Mouse (Mus musculus): ENCODE measurements around the gene Ctdsp2.

Gene Ctdsp2

DNA sequence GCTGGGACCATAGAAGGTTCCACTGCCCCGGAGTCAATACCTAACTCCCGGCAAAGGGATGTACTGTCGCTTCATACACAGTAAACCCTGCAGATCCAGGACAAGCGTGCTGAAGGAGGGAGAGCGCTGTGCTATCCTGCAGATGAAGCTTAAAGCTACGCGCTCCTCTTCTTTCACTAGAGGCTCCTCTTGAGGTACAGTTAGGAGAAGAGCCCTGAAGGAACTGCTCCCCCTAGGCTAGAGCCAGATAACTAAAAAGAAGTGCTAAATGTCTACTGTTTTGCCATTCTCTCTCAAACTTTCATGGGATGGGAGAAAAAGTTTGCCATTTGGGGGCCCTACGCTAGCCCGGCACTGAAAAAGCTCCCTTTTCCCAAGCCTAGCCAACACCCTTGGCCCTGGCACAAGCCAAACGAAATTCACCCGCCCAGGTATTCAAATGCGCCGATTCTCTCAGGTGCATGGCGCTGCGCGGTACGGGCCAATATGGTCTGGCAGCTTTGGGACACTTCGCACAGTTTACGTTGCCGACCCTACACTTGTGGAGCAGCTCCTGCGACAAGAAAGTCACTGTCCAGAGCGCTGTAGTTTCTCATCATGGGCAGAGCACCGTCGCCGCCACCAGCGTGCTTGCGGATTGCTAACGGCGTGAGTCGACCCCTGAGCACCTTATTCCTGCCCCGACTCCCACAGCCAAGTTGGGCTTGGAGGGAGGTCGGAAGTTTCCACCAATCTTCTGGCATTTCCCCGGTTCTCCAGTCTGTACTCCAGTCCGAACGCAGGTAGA lies 70.3 kb downstream of the Ctdsp2 start:
- no peak for DNase-seq
